In the genomic region with DNA sequence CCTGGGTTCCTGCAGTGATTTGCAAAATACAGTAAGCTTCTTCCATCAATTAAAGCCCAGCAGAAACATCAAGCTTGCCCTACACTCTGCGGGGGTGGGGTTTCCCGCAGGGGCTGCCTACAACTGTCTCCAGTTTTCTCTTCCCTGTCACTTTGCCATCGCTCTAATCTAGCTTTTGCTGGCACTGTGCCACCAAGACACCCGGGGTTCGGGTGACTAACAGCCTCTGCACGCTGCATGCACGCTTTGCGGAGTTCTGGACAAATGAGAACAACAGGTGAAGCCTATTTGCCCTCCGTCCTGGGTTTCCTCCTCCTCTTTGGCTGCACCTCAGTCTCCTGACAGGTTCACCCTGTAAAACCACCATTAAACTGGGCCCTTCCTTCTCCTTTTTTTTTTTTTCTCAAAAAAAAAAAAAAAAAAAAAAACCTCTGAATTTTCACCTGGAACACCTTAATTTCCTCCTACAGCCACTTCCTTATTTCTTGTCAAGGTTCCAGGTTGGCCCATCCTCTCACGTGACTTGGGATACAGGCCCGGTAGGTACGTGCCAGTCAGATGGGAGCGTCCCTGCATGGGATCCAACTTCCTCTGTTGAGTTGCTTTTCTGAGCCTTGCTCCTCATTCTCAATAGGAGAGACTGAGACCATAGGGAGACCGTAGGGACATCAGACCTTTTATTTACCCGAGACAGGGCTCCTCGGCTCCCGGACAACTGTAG, we compare ENCODE assay signal across 10 mouse cellular contexts.
A peak's percentile ranks its signal among the peaks of the same experiment; 100 is the strongest.
DNase-seq lines count a peak whose midpoint lies in the region; ATAC-seq lines count a peak whose summit lies in the region.
"Had no signal": no experiment of that assay in that cellular context is flagged by ENCODE, and none has a peak within 500 bp of the region (broad histone marks: within the 10 kb centered on the region; RNA-seq: fewer than 3 reads in every experiment).

No protein-coding gene starts in this region.

- H3K9ac ChIP-seq in midbrain, embryonic 14.5 days (replicated peaks; ENCODE audit: low read length), result no peak overlapping the region

- H3K9me3 ChIP-seq in forebrain, embryonic 10.5 days, result no peaks in the 10 kb centered on the region
- no peaks in the 10 kb centered on the region for H3K9me3 ChIP-seq in hindbrain, embryonic 10.5 days
- H3K9me3 ChIP-seq in midbrain, embryonic 14.5 days (ENCODE audit: control insufficient read depth, low read length), result no peaks in the 10 kb centered on the region
- H3K9me3 ChIP-seq: G1E had no signal

- H3K4me2 ChIP-seq in midbrain, embryonic 14.5 days (ENCODE audit: low read length), result no peak overlapping the region

- H3K36me3 ChIP-seq in forebrain, embryonic 10.5 days (replicated peaks), result no peaks in the 10 kb centered on the region
- H3K36me3 ChIP-seq in hindbrain, embryonic 10.5 days, result no peaks in the 10 kb centered on the region
- no peaks in the 10 kb centered on the region for H3K36me3 ChIP-seq in midbrain, embryonic 14.5 days (ENCODE audit: control insufficient read depth, insufficient read depth, low read length)
- H3K36me3 ChIP-seq: G1E had no signal

- no peaks in the 10 kb centered on the region for H3K27me3 ChIP-seq in forebrain, embryonic 10.5 days (ENCODE audit: poor library complexity, severe bottlenecking)
- peaks cover 27% of the 10 kb centered on the region for H3K27me3 ChIP-seq in hindbrain, embryonic 10.5 days (ENCODE audit: insufficient read depth, poor library complexity, severe bottlenecking)
- no peaks in the 10 kb centered on the region for H3K27me3 ChIP-seq in midbrain, embryonic 14.5 days (ENCODE audit: control insufficient read depth, insufficient read depth, low read length)

- no peak overlapping the region for H3K4me3 ChIP-seq in forebrain, embryonic 10.5 days
- 0 out of 2 replicates have a peak overlapping the region, but pooled peaks have one; percentile 6 for H3K4me3 ChIP-seq in hindbrain, embryonic 10.5 days
- H3K4me3 ChIP-seq in midbrain, embryonic 14.5 days (replicated peaks; ENCODE audit: low read depth, low read length), result no peak overlapping the region

- WGBS in forebrain, embryonic 10.5 days, result 80% methylated on average over 17 of the region's 17 CpGs
- WGBS in hindbrain, embryonic 10.5 days, result 69% methylated on average over 17 of the region's 17 CpGs
- 55% methylated on average over 17 of the region's 17 CpGs for WGBS in midbrain, embryonic 14.5 days

- H3K27ac ChIP-seq in forebrain, embryonic 10.5 days, result peak overlapping the region; percentile 73; the same call in 1 of the 2 replicates
- H3K27ac ChIP-seq in hindbrain, embryonic 10.5 days, result peak overlapping the region; percentile 81
- H3K27ac ChIP-seq in midbrain, embryonic 14.5 days (replicated peaks; ENCODE audit: low read depth, low read length), result peak overlapping the region; percentile 67

- peaks cover 30% of the 10 kb centered on the region for H3K4me1 ChIP-seq in forebrain, embryonic 10.5 days
- peaks cover 57% of the 10 kb centered on the region for H3K4me1 ChIP-seq in hindbrain, embryonic 10.5 days (replicated peaks)
- peaks cover 16% of the 10 kb centered on the region for H3K4me1 ChIP-seq in midbrain, embryonic 14.5 days (ENCODE audit: control insufficient read depth, insufficient read depth, low read length)

- no peak for ATAC-seq in midbrain, embryonic 14.5 days (ENCODE audit: low FRiP score, low TSS enrichment)
- no peak for ATAC-seq in activated CD4-positive, CD25-positive, alpha-beta regulatory T cell, adult 4 months

- DNase-seq in lung, postnatal 10 days, result peak; percentile 17
- no peak for DNase-seq in lung, postnatal 14 days
- DNase-seq in forebrain, embryonic 10.5 days (ENCODE audit: extremely low spot score, low spot score), result no peak
- DNase-seq in hindbrain, embryonic 10.5 days (ENCODE audit: low spot score), result no peak
- peak; percentile 74 for DNase-seq in midbrain, embryonic 14.5 days
- no peak for DNase-seq in ovary, postnatal 36 days (ENCODE audit: low spot score)
- no peak for DNase-seq in natural killer cell, adult 2 months (ENCODE audit: low spot score in 2 of 2)
- DNase-seq: gastrocnemius, postnatal 14 days had no signal

Comparison
In these comparisons a context has a peak if more than half of its experiments do, and no peak if none do; other contexts are left out.
1. DNase-seq: peak in lung, postnatal 10 days (single experiment) and midbrain, embryonic 14.5 days (single experiment); none in lung, postnatal 14 days (single experiment), forebrain, embryonic 10.5 days (single experiment), hindbrain, embryonic 10.5 days (single experiment), ovary, postnatal 36 days (single experiment) and natural killer cell, adult 2 months (0 of 2).
2. Peak in every context shown above with its lines, with median percentiles within 50 percentile points of each other: H3K27ac ChIP-seq.